Mouse (Mus musculus): Measurements from ENCODE around the gene Klrb1.

The Klrb1 gene

GRCm38 (mm10) chr6:128734896-128735295, 12.0 kb upstream of the Klrb1 start:
- no peak for DNase-seq (ENCODE audit: extremely low spot score, low spot score)

- no peak for DNase-seq (ENCODE audit: extremely low spot score, low spot score)
Measured at GRCm38 (mm10) chr6:128733908-128734679, 11.2 kb upstream of the Klrb1 start.

GRCm38 (mm10) chr6:128732032-128732431, 9.2 kb upstream of the Klrb1 start:
- DNase-seq (ENCODE audit: extremely low spot score, low spot score), result no peak

GRCm38 (mm10) chr6:128701691-128702090, 21.2 kb downstream of the Klrb1 start:
- no peak for DNase-seq (ENCODE audit: extremely low spot score, low spot score)

GRCm38 (mm10) chr6:128679574-128679973, 43.3 kb downstream of the Klrb1 start:
- DNase-seq (ENCODE audit: extremely low spot score, low spot score), result no peak

- DNase-seq (ENCODE audit: extremely low spot score, low spot score), result no peak
Measured at GRCm38 (mm10) chr6:128669936-128670335, 52.9 kb downstream of the Klrb1 start.

- DNase-seq (ENCODE audit: extremely low spot score, low spot score), result no peak
Measured at GRCm38 (mm10) chr6:128662206-128662605, 60.7 kb downstream of the Klrb1 start, which contains the start of gene Clec2h. Gene Clec2h, plus strand, starts transcription at chr6:128662385.

- DNase-seq (ENCODE audit: extremely low spot score, low spot score), result no peak
Measured at GRCm38 (mm10) chr6:128661249-128661648, 61.6 kb downstream of the Klrb1 start.
